Mouse (Mus musculus) lung, adult 10 weeks (tissue): ENCODE results near the gene Gm14327. TPM values are rescaled to one million over a fixed set of nuclear protein-coding genes. Genes with fewer than 3 reads are reported as not detected.

Experiments used
- polyA plus RNA-seq: library from polyadenylated mRNA; stranded (reverse); fragments of 350-450 nt; fragmentation: Illumina TruSeq; extraction: RNeasy Lipid Tissue Mini Kit (QIAGEN cat#74804); gene quantifications from one replicate; pipeline ENCODE4 v1.2.3, GENCODE M21; 2014; ENCODE audit warnings: low read depth, low replicate concordance; ENCODE audit not compliant: insufficient read depth

Gm14327 gene
- 3.3 TPM for polyA plus RNA-seq

DNA sequence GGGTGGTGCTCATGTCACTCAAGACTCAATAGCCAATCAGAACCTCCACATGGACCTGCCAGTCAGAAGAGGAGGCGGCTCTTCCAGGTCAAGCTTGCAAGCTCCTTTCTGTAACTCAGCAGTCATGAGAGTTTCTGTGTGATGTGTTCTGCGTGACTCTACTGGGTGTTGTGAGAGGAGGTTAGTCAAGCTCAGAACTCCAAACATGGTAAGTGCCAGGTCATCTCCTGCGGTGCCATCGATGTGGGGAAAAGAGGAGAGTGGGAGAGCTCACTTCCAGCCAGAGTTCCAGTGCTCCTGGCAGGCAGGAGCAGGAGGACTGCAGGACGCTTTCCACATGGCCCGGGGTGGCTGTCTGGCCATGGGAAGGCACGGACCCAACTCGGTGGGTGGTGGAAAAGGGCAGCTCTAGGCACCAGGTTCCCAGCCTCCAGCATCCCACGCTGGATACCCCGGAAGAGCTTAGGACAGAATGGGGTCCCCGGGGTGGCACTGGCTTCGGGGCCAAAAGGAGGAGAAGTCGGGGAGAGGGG lies at the start of gene Gm14327:
Gene Gm14327, plus strand, starts transcription at position 51 of the 533 bp plus-strand sequence.

DNA sequence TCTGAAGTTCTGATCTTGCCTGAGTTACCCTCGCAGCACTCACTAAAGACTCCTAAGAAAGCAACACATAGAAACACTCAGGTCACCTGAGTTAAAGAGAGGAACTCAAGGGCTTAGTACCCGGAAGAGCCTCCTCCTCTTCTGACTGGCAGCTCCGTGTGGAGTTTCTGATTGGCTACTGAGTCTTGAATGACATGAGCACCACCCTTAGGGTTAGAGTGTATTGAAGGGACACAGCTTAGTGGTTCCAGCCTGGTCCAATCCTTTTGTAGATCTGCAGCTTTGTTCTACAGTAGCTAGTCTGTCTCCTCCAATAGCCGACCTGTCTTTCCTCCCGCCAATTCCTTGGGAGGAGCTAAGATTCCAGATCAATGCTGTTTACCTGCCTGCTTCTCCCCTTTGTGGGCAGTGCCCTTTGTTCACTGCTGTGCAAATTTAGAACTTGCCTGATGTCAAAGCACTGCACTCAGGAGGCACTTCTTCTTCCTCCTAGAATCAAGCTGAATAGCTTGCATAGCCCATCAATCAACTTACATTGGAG lies 28.7 kb downstream of the Gm14327 start, which contains the start of gene Zfp972:
Gene Zfp972, minus strand, starts transcription at position 51 of the 541 bp plus-strand sequence.

Other genes starting within 250 kb of the Gm14327 start
- gene Gm14322, start 137.8 kb upstream of the Gm14327 start, polyA plus RNA-seq = 5.9 TPM
- gene Gm14325, start 56.8 kb upstream of the Gm14327 start, polyA plus RNA-seq = 16.2 TPM
- gene Zfp972, start 28.5 kb downstream of the Gm14327 start, polyA plus RNA-seq = 1.1 TPM
- gene Gm14326, start 60.2 kb downstream of the Gm14327 start, polyA plus RNA-seq = 8.1 TPM
- gene Zfp971, start 126.2 kb downstream of the Gm14327 start, polyA plus RNA-seq = 5.1 TPM
- gene Zfp931, start 181.4 kb downstream of the Gm14327 start, polyA plus RNA-seq = 11.4 TPM
- 0.32 TPM for gene Phactr3, start 221.9 kb downstream of the Gm14327 start, polyA plus RNA-seq